19 mouse cellular contexts compared by ENCODE assay signal in genomic region chr9:65995603-65996376, GRCm38 (mm10).
DNase-seq lines count a peak whose midpoint lies in the region; ATAC-seq and TF ChIP-seq lines count a peak whose summit lies in the region.
"Had no signal": no experiment of that assay in that cellular context is flagged by ENCODE, and none has a peak within 500 bp of the region (broad histone marks: within the 10 kb centered on the region; RNA-seq: fewer than 3 reads in every experiment).

No protein-coding gene starts in this region.

- no peak; the same call in 1 of the 2 replicates for TF ChIP-seq EP300 in lung, postnatal 0 days (IDR thresholded peaks at IDR 0.05)

- TF ChIP-seq CTCF in lung, adult 2 months (IDR thresholded peaks at IDR 0.05; ENCODE audit: insufficient read depth, low read length), result no peak
- no peak for TF ChIP-seq CTCF in lung, postnatal 0 days (IDR thresholded peaks at IDR 0.05)

- no peaks in the 10 kb centered on the region for H3K4me1 ChIP-seq in lung, embryonic 16.5 days (replicated peaks; ENCODE audit: control insufficient read depth, insufficient read depth, low read length)
- H3K4me1 ChIP-seq in lung, adult 2 months (ENCODE audit: control insufficient read depth, insufficient read depth, low read length), result no peaks in the 10 kb centered on the region
- no peaks in the 10 kb centered on the region for H3K4me1 ChIP-seq in lung, postnatal 0 days (ENCODE audit: insufficient read depth, low read depth, low read length)

- H3K36me3 ChIP-seq in lung, embryonic 16.5 days (ENCODE audit: control insufficient read depth, insufficient read depth, low read length), result no peaks in the 10 kb centered on the region
- 0 out of 2 replicates have a peak, but pooled peaks cover 5% of the 10 kb centered on the region for H3K36me3 ChIP-seq in lung, postnatal 0 days (ENCODE audit: insufficient read depth, low read length)

- H3K9ac ChIP-seq in lung, embryonic 16.5 days (ENCODE audit: low read length), result no peak overlapping the region
- no peak overlapping the region for H3K9ac ChIP-seq in lung, postnatal 0 days (replicated peaks; ENCODE audit: low read depth)

- no peaks in the 10 kb centered on the region for H3K27me3 ChIP-seq in lung, embryonic 16.5 days (ENCODE audit: control insufficient read depth, insufficient read depth, low read depth, low read length)
- H3K27me3 ChIP-seq in lung, postnatal 0 days (replicated peaks; ENCODE audit: insufficient read depth, low read length), result no peaks in the 10 kb centered on the region
- H3K27me3 ChIP-seq: CH12.LX, Patski had no signal

- WGBS in lung, embryonic 16.5 days, result 67% methylated on average over 7 of the region's 7 CpGs
- WGBS in lung, adult 2 months, result 76% methylated on average over 7 of the region's 7 CpGs
- WGBS in lung, postnatal 0 days, result 54% methylated on average over 7 of the region's 7 CpGs

- 0 out of 2 replicates have a peak, but pooled peaks have one; percentile 54 for ATAC-seq in lung, embryonic 16.5 days (ENCODE audit: low read depth)
- peak; percentile 96 for ATAC-seq in lung, postnatal 0 days
- ATAC-seq: activated CD4-positive, CD25-positive, alpha-beta regulatory T cell, adult 4 months; CD4-positive, CD25-positive, alpha-beta regulatory T cell, adult 4 months; Patski had no signal

- no peak for TF ChIP-seq POLR2A in lung, adult 2 months (IDR thresholded peaks at IDR 0.05; ENCODE audit: borderline replicate concordance, extremely low read depth, low read depth, low read length)

- H3K4me2 ChIP-seq in lung, embryonic 16.5 days (ENCODE audit: low read depth, low read length), result no peak overlapping the region
- H3K4me2 ChIP-seq in lung, postnatal 0 days (replicated peaks; ENCODE audit: low read depth, low read length), result no peak overlapping the region

- H3K9me3 ChIP-seq in lung, embryonic 16.5 days (ENCODE audit: control insufficient read depth, low read length), result no peaks in the 10 kb centered on the region
- no peaks in the 10 kb centered on the region for H3K9me3 ChIP-seq in lung, postnatal 0 days (ENCODE audit: low read length)
- H3K9me3 ChIP-seq: G1E had no signal

- H3K27ac ChIP-seq in lung, embryonic 16.5 days (ENCODE audit: low read length), result peak overlapping the region; percentile 35
- peak overlapping the region; percentile 76 for H3K27ac ChIP-seq in lung, postnatal 0 days (ENCODE audit: low read length)

- H3K4me3 ChIP-seq in lung, embryonic 16.5 days (ENCODE audit: low read length), result no peak overlapping the region
- H3K4me3 ChIP-seq in lung, adult 2 months (replicated peaks; ENCODE audit: extremely low read depth, low read depth, low read length), result no peak overlapping the region
- no peak overlapping the region for H3K4me3 ChIP-seq in lung, postnatal 0 days (ENCODE audit: low read depth, low read length)

- no peak for DNase-seq in lung, adult 2 months
- peak; percentile 77 for DNase-seq in lung, postnatal 0 days (ENCODE audit: low spot score)
- DNase-seq in lung, postnatal 36 days, result no peak
- DNase-seq: adrenal gland, adult 2 months; adrenal gland, adult 8-10 months; adrenal gland, postnatal 10 days; adrenal gland, postnatal 14 days; adrenal gland, postnatal 25 days; adrenal gland, postnatal 36 days; B cell, adult 2 months; cerebellum, adult 11 months; cerebellum, adult 11-12 months; cerebellum, adult 18-20 months had no signal
